Mouse (Mus musculus) olfactory bulb, adult 2 months (tissue): Measurements from ENCODE around the gene 9130019O22Rik. TPM values are rescaled to one million over a fixed set of nuclear protein-coding genes. Genes with fewer than 3 reads are reported as not detected.
"Not testable (repeated sequence)": the region's sequence is repeated elsewhere in the genome, so short reads cannot be mapped to it uniquely, and the experiment has no call there.

Experiments used
- H3K27ac ChIP-seq: fragments of 200-500 bp; 2 replicates; pipeline ENCODE4 v1.5.1; 2012; ENCODE audit warnings: low read depth, low read length; ENCODE audit not compliant: insufficient read depth
- H3K4me1 ChIP-seq: fragments of 200-500 bp; 2 replicates; pipeline ENCODE4 v1.6.1; 2012; ENCODE audit warnings: low read length; ENCODE audit not compliant: control insufficient read depth, insufficient read depth
- H3K4me3 ChIP-seq: fragments of 200-500 bp; 2 replicates; pipeline ENCODE4 v1.5.1; 2012; ENCODE audit warnings: mild to moderate bottlenecking, low read depth, low read length, moderate library complexity; ENCODE audit not compliant: insufficient read depth
- CTCF ChIP-seq: fragments of 200-500 bp; IDR thresholded peaks from 2 replicates; pipeline ENCODE4 v1.5.1; 2012; ENCODE audit warnings: low read depth, mild to moderate bottlenecking, low read length, moderate library complexity; ENCODE audit not compliant: insufficient read depth
- POLR2A ChIP-seq: fragments of 200-500 bp; IDR thresholded peaks from 2 replicates; pipeline ENCODE4 v1.6.1; 2012; ENCODE audit warnings: mild to moderate bottlenecking, low read depth, low read length, moderate library complexity; ENCODE audit not compliant: insufficient read depth
- WGBS: fragments of 180-500 bp; shearing (Covaris S2); methylation state at CpG from one replicate; pipeline ENCODE4 v1.1.7; 2018; 5-methylcytosine and 5-hydroxymethylcytosine counted together
- polyA plus RNA-seq: library from polyadenylated mRNA; stranded (reverse); fragments of >200 nt; gene quantifications from 2 replicates; pipeline ENCODE4 v1.2.4, GENCODE M21; 2012; ENCODE audit warnings: low replicate concordance; ENCODE audit not compliant: missing spikeins, insufficient read depth, insufficient read length

Gene 9130019O22Rik
- polyA plus RNA-seq, 1 experiment = not detected

DNA sequence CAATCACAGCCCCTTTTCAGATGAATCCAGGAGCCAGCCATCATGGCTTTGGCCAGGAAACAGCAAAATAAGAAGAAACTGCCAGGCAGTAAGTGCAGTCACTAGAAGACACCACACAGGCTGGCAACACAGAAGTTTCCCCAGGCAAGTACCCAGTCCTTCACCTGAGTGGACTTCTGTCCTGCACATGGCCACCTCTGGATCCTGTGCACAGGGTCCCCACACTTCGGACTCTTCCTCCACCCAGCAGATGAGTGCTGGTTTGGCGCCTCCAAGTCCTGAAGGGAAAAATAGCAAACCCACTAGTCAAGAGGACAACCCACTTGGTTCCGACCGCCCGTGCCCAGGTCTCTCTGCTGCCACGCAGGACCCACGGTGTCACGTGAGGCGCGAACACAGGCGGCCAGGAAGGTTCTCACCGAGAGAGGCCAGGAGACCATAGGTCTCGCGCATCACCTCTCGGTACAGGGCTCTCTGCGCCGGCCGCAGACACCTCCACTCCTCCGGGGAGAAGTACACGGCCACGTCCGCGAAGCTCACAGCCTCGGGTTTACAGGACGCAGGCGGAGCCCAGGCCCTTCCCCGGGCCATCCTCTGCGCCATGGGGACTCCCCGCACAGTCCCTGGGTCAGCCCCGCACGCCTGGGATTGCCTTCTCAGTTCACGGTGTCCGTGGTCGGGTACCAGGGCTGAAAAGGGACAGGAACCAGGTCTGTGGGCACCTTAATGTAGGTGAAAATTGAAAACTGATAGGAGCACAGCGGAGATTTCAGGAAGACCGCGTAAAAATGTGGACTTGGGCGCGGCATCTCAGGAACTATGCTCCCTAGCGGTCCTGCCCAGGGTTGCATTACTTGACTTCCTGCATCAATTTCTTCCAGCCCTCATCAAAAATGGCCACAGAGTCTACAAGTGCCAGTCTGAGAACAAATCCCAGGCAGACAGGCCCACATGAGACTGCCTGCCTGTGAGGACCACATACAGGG, 19.3 kb upstream of the 9130019O22Rik start, which contains the start of gene Zfp764:
TSS of gene Zfp764 (minus strand) at position 821 of the 986 bp plus-strand sequence.
- peak within 1 kb of the TSS; percentile 77 for H3K27ac ChIP-seq
- H3K4me1 ChIP-seq = not testable (repeated sequence)
- 3% methylated on average over 40 of the region's 40 CpGs for WGBS
- peak; percentile 67; the same call in 1 of the 2 replicates for TF ChIP-seq CTCF
- H3K4me3 ChIP-seq = peak within 1 kb of the TSS; percentile 61

DNA sequence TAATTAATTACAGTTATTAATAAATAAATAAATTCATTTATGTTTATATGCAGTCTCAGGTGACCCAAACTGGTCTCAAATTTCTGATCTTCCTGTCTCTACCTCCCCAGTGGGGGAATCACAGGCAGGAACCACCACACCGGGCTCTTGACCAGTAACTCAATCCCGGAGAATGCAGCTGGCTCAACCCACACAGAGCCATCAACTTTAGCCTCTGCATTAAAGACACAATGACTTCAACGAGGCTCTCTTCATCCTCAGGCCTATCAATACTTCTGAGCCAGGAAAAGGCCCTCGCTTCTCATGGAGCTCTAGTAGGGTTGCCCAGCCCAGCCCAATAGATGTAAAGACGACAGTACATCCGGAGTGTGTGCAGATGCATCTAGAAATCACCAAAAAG, 17.1 kb upstream of the 9130019O22Rik start:
- not testable (repeated sequence) for H3K4me3 ChIP-seq, H3K4me1 ChIP-seq, H3K27ac ChIP-seq
- 95% methylated on average over 6 of the region's 6 CpGs for WGBS

DNA sequence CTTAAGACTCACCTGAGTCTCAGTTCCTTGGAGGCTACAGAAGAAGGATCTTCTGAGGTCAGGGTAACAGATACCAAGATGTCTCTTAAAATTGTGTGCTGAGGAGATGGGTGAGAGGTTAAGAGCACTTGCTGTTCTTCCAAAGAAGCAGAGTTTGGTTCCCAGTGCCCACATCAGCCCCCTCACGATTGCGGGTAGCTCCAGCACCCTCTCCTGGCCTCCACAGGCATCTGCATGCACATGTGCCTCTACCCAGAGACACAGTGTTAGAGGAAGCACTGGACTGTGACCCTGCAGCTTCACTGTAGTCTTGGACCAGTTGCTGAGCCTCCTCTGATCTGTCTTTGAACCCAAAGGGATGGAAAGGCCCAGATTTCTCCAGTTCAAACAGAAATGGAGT, 16.0 kb upstream of the 9130019O22Rik start:
- Histone ChIP-seq H3K27ac (no peak overlapping the region), H3K4me3 (no peak overlapping the region), H3K4me1 (peaks cover 6% of the 10 kb centered on the region; the same call in 1 of the 2 replicates)
- TF ChIP-seq CTCF (no peak), POLR2A (no peak)
- WGBS = 54% methylated on average over 2 of the region's 2 CpGs

DNA sequence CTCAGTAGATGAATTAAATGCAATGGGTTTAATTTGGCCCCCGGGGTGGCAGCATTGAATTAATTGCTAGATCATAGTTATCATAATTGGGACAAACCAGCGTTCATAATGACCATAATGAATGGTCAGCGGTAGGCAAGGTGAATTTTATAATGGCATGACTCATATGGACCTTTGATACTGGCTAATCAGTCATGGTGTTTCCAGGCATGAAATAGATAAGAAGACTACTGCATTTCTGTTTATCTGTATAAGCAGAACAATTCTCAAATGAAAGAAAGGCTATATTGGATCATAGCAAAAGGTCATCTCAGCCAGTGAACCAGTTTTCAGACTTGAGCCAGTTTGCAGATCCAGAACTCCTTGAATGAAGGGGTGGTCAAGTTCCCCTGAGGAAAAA, 13.4 kb upstream of the 9130019O22Rik start:
- TF ChIP-seq POLR2A = no peak
- TF ChIP-seq CTCF = no peak
- H3K27ac ChIP-seq = no peak overlapping the region
- no peaks in the 10 kb centered on the region; the same call in 1 of the 2 replicates for H3K4me1 ChIP-seq
- 61% methylated on average over 3 of the region's 3 CpGs for WGBS
- H3K4me3 ChIP-seq = no peak overlapping the region

DNA sequence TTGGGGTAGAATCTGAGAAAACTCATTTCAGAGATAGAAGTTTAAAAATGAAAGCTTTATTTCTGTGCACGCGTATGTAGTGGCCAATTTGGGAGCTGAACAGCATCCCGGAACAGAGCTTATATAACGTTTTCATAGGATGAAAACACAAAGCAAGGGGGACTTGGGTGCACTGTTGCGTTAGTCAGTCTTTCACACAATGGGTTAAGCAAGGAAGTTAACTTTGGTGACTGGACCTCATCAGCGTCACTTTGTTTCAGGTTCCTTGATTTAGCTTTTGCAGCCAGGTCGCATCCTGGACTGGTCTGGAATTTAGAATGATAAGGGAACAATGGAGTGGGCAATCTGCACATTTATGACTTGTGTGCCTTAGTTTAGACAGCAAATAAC, 7.0 kb upstream of the 9130019O22Rik start:
- TF ChIP-seq CTCF (no peak), POLR2A (no peak)
- peak overlapping the region; percentile 39; the same call in 1 of the 2 replicates for H3K27ac ChIP-seq
- peak overlapping the region; percentile 58 for H3K4me3 ChIP-seq
- WGBS = 8% methylated on average over 7 of the region's 7 CpGs
- peaks cover 9% of the 10 kb centered on the region for H3K4me1 ChIP-seq

DNA sequence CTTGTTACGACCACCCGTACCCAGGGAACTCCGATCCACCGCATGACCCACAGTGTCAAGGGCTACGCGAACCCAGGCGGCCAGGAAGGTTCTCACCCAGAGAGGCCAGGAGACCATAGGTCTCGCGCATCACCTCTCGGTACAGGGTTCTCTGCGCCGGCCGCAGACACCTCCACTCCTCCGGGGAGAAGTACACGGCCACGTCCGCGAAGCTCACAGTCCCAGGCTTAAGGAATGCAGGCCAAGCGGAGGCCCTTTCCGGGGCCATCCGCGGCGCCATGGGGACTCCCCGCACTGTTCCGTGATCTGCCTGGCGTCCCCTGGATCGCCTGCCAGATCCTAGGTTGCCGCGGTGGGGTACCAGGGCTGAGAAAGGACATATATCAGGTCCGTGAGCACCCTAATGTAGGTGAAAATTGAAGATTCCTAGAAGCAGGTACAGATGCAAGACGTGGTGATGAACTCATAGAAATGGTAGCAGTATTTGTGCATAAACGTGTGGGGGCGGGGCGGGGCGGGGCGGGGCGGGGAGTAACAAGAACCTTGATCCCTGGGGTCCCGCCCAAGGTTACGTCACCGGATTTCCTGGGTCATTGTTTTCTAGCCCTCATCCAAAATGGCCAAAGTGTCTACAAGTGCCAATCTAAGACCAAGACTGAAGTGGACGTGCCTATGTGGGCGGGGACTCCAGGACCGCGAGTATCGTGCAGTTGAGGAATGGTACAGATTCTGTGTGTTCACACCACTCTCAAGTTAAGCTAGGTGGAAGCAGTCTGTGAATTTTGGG, 6.4 kb upstream of the 9130019O22Rik start, which contains the start of gene E430018J23Rik:
TSS of gene E430018J23Rik (minus strand) at position 473 of the 787 bp plus-strand sequence.
- TF ChIP-seq CTCF (no peak), POLR2A (no peak)
- H3K4me3 ChIP-seq = peak within 1 kb of the TSS; percentile 87
- peak within 1 kb of the TSS; percentile 86 for H3K27ac ChIP-seq
- peaks cover 9% of the 10 kb centered on the region for H3K4me1 ChIP-seq
- WGBS = under 1% methylated on average over 45 of the region's 45 CpGs

DNA sequence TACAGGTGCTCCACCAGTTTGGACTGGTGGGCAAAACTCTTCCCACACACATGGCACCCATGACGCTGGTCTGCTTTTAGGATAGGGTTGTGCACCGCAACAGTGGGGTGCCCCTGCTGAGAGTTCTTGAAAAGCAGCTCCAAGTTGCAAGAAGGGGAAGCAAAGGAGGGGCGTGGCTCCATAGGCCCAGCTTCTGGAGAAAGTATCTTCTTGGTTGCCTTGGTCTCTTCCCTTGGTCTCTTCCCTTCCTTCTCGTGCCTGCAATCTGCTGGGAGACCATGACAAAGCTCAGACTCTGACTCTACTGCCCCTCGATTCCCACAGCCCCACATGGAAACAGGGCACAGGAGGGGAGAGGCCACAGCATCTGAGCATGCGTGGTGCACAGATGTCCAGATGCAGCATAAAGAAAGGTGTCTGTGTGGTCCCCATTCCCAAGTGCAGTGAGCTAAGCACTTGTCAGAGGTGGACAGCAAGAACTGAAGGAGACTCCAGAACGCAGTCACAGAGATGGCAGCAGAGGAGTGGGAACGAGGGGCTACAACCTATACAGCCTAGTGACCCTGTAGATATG, 5.4 kb upstream of the 9130019O22Rik start:
- WGBS = 83% methylated on average over 8 of the region's 8 CpGs

DNA sequence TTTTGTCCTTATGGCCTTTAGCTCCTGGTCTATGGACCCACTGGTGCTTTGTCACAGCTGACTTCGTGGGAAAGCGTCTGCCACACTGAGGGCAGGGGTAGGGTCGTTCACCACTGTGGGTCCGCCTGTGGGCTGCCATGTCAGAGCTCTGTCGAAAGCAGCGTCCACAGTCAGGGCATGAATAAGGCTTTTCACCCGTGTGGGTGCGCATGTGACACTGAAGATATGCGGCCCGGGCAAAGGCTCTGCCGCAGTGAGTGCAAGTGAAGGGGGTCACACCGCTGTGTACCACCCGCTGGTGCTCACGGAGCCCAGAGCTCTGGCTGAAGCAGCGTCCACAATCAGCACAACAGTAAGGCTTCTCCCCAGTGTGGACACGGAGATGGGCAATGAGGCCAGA, 4.6 kb upstream of the 9130019O22Rik start:
- WGBS = 94% methylated on average over 16 of the region's 16 CpGs
- Histone ChIP-seq H3K4me1 (peaks cover 9% of the 10 kb centered on the region), H3K4me3 (no peak overlapping the region), H3K27ac (no peak overlapping the region)
- TF ChIP-seq CTCF (no peak), POLR2A (no peak)

More for the DNA sequence above, 5.4 kb upstream of the 9130019O22Rik start:
- TF ChIP-seq POLR2A (no peak), CTCF (no peak)
- peaks cover 9% of the 10 kb centered on the region for H3K4me1 ChIP-seq
- no peak overlapping the region for H3K27ac ChIP-seq
- H3K4me3 ChIP-seq = peak overlapping the region; percentile 87
